Mouse (Mus musculus): ENCODE data around the gene Gm9573. TPM values are rescaled to one million over a fixed set of nuclear protein-coding genes. Genes with fewer than 3 reads are reported as not detected.
A peak's percentile ranks its signal among the peaks of the same experiment; 100 is the strongest.

The Gm9573 gene
- polyA plus RNA-seq, 1 experiment, result not detected

DNA sequence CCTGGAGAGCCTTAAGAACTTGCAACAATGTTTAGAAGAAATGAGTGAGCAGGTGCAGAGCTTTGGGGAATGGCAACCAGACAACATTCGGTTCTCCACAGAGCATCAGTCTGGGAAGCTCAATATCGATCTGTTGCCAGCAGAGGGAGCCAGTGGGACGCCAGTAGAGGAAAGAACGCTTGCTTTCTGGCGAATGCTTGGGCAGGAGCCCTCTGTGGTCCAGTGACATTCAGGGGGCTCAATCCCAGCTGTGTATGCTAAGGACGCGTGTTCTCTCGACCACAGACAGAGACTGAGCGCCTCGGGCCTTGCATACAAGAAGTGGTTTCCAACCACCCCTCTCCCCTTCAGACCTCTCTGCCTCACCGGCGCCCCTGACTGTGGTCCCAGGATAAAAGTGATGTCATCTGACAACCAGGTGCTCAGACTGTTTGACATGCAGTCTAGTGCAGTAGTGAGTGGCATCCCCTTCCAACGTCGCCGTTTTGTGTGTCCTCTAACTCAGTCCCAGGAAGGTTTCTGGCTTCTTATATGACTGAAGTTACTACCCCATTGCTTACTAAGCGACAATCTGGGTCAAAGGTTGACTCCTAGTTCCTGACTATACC is 42.0 kb downstream of the Gm9573 start:
- Histone ChIP-seq H3K79me3 (ENCODE audit: low read depth) (no peaks in the 10 kb centered on the region), H3K4me3 (ENCODE audit: insufficient read depth, poor library complexity, severe bottlenecking) (no peak overlapping the region), H3K79me2 (ENCODE audit: control insufficient read depth, insufficient read depth) (no peaks in the 10 kb centered on the region), H3K36me3 (ENCODE audit: control insufficient read depth, insufficient read depth) (no peaks in the 10 kb centered on the region), H3ac (ENCODE audit: control insufficient read depth, insufficient read length, low read depth) (no peak overlapping the region), H3K27me3 (ENCODE audit: control insufficient read depth, insufficient read depth, insufficient read length) (no peaks in the 10 kb centered on the region)
- TF ChIP-seq MAX (IDR thresholded peaks at IDR 0.05) (no peak), USF1 (IDR thresholded peaks at IDR 0.05; ENCODE audit: low read depth) (no peak), MYOG (IDR thresholded peaks at IDR 0.05; ENCODE audit: control insufficient read depth, extremely low read depth, insufficient read length) (no peak), CTCF (IDR thresholded peaks at IDR 0.05; ENCODE audit: control insufficient read depth, insufficient read depth, insufficient read length) (peak; percentile 5), MYOD1 (IDR thresholded peaks at IDR 0.05; ENCODE audit: control insufficient read depth, insufficient read length, low read depth) (peak; percentile 2), FOSL1 (IDR thresholded peaks at IDR 0.05; ENCODE audit: insufficient read depth, low read length, poor library complexity, severe bottlenecking) (no peak)

DNA sequence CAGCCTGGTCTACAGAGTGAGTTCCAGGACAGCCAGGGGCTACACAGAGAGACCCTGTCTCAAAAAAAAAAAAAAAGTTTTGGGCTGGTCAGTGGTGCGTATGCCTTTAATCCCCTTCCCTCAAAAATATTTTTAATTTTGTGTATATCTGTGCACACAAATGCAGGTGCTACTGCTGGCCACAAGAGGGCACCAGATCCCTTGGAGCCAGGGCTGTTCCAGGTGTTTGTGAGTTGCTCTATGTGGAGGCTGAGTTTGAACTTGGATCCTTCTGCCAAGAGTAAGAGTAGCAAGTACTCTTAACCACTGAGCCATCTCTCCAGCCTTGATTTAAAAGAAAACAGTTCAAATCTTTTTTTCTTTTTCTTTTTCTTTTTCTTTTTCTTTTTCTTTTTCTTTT is 43.5 kb downstream of the Gm9573 start:
- Histone ChIP-seq H3K4me3 (ENCODE audit: insufficient read depth, poor library complexity, severe bottlenecking) (no peak overlapping the region), H3K79me2 (ENCODE audit: control insufficient read depth, insufficient read depth) (no peaks in the 10 kb centered on the region), H3K27me3 (ENCODE audit: control insufficient read depth, insufficient read depth, insufficient read length) (no peaks in the 10 kb centered on the region), H3K36me3 (ENCODE audit: control insufficient read depth, insufficient read depth) (no peaks in the 10 kb centered on the region), H3ac (ENCODE audit: control insufficient read depth, insufficient read length, low read depth) (no peak overlapping the region), H3K79me3 (ENCODE audit: low read depth) (no peaks in the 10 kb centered on the region)
- no peak for TF ChIP-seq USF1 (IDR thresholded peaks at IDR 0.05; ENCODE audit: low read depth)
- TF ChIP-seq MAX (IDR thresholded peaks at IDR 0.05), result no peak
- no peak for TF ChIP-seq CEBPB (IDR thresholded peaks at IDR 0.05; ENCODE audit: low read depth)
- no peak for TF ChIP-seq MYOD1 (IDR thresholded peaks at IDR 0.05; ENCODE audit: control insufficient read depth, insufficient read length, low read depth)
- TF ChIP-seq MYOG (IDR thresholded peaks at IDR 0.05; ENCODE audit: control insufficient read depth, extremely low read depth, insufficient read length), result no peak
- no peak for TF ChIP-seq FOSL1 (IDR thresholded peaks at IDR 0.05; ENCODE audit: insufficient read depth, low read length, poor library complexity, severe bottlenecking)
- no peak for TF ChIP-seq CTCF (IDR thresholded peaks at IDR 0.05; ENCODE audit: control insufficient read depth, insufficient read depth, insufficient read length)

GRCm38 (mm10) chr17:35578211-35578610 is 48.2 kb downstream of the Gm9573 start:
- TF ChIP-seq MAX (IDR thresholded peaks at IDR 0.05) (peak; percentile 41), CEBPB (IDR thresholded peaks at IDR 0.05; ENCODE audit: low read depth) (no peak), CTCF (IDR thresholded peaks at IDR 0.05; ENCODE audit: control insufficient read depth, insufficient read depth, insufficient read length) (peak; percentile 94)
- Histone ChIP-seq H3K27me3 (ENCODE audit: control insufficient read depth, insufficient read depth, insufficient read length) (no peaks in the 10 kb centered on the region), H3K79me3 (ENCODE audit: low read depth) (no peaks in the 10 kb centered on the region), H3K36me3 (ENCODE audit: control insufficient read depth, insufficient read depth) (no peaks in the 10 kb centered on the region), H3ac (ENCODE audit: control insufficient read depth, insufficient read length, low read depth) (no peak overlapping the region), H3K4me3 (ENCODE audit: insufficient read depth, poor library complexity, severe bottlenecking) (no peak overlapping the region), H3K79me2 (ENCODE audit: control insufficient read depth, insufficient read depth) (no peaks in the 10 kb centered on the region)

- H3K79me2 ChIP-seq (ENCODE audit: control insufficient read depth, insufficient read depth), result no peaks in the 10 kb centered on the region
- no peak for TF ChIP-seq CTCF (IDR thresholded peaks at IDR 0.05; ENCODE audit: control insufficient read depth, insufficient read depth, insufficient read length)
- TF ChIP-seq USF1 (IDR thresholded peaks at IDR 0.05; ENCODE audit: low read depth), result no peak
- TF ChIP-seq FOSL1 (IDR thresholded peaks at IDR 0.05; ENCODE audit: insufficient read depth, low read length, poor library complexity, severe bottlenecking), result no peak
- no peak for TF ChIP-seq MYOG (IDR thresholded peaks at IDR 0.05; ENCODE audit: control insufficient read depth, extremely low read depth, insufficient read length)
- no peak for TF ChIP-seq MYOD1 (IDR thresholded peaks at IDR 0.05; ENCODE audit: control insufficient read depth, insufficient read length, low read depth)
- no peak for TF ChIP-seq CEBPB (IDR thresholded peaks at IDR 0.05; ENCODE audit: low read depth)
- no peak for TF ChIP-seq MAX (IDR thresholded peaks at IDR 0.05)
- peaks cover 6% of the 10 kb centered on the region for H3K27me3 ChIP-seq (ENCODE audit: control insufficient read depth, insufficient read depth, insufficient read length)
- H3K4me3 ChIP-seq (ENCODE audit: insufficient read depth, poor library complexity, severe bottlenecking), result no peak overlapping the region
- no peak overlapping the region for H3ac ChIP-seq (ENCODE audit: control insufficient read depth, insufficient read length, low read depth)
- H3K36me3 ChIP-seq (ENCODE audit: control insufficient read depth, insufficient read depth), result no peaks in the 10 kb centered on the region
- no peaks in the 10 kb centered on the region for H3K79me3 ChIP-seq (ENCODE audit: low read depth)
Measured at GRCm38 (mm10) chr17:35571477-35571876, 55.0 kb downstream of the Gm9573 start.

DNA sequence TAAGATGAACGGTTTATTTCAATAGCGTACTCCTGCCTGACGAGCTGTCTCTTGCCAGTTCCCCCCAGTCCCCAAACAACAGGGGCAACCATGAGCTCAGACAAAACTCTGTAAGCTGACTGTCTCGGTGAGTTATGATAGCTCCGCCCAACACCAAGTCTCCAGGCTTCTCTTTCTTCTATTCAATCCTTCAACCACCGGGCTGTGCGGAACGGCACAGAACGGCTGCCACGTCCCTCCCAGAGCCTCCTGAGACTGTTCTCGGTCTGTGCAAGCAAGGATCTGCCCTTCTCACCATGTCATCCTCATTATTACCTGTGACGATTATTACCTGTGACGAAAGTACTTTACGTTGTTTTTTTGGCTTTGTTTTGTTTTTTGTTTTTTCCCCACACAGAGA is 55.6 kb downstream of the Gm9573 start:
- no peak for TF ChIP-seq MAX (IDR thresholded peaks at IDR 0.05)
- TF ChIP-seq USF1 (IDR thresholded peaks at IDR 0.05; ENCODE audit: low read depth), result no peak
- no peak for TF ChIP-seq FOSL1 (IDR thresholded peaks at IDR 0.05; ENCODE audit: insufficient read depth, low read length, poor library complexity, severe bottlenecking)
- no peak for TF ChIP-seq CTCF (IDR thresholded peaks at IDR 0.05; ENCODE audit: control insufficient read depth, insufficient read depth, insufficient read length)
- TF ChIP-seq MYOD1 (IDR thresholded peaks at IDR 0.05; ENCODE audit: control insufficient read depth, insufficient read length, low read depth), result no peak
- TF ChIP-seq MYOG (IDR thresholded peaks at IDR 0.05; ENCODE audit: control insufficient read depth, extremely low read depth, insufficient read length), result no peak
- TF ChIP-seq CEBPB (IDR thresholded peaks at IDR 0.05; ENCODE audit: low read depth), result no peak
- H3K79me2 ChIP-seq (ENCODE audit: control insufficient read depth, insufficient read depth), result no peaks in the 10 kb centered on the region
- H3ac ChIP-seq (ENCODE audit: control insufficient read depth, insufficient read length, low read depth), result no peak overlapping the region
- peaks cover 6% of the 10 kb centered on the region for H3K27me3 ChIP-seq (ENCODE audit: control insufficient read depth, insufficient read depth, insufficient read length)
- H3K4me3 ChIP-seq (ENCODE audit: insufficient read depth, poor library complexity, severe bottlenecking), result no peak overlapping the region
- H3K36me3 ChIP-seq (ENCODE audit: control insufficient read depth, insufficient read depth), result no peaks in the 10 kb centered on the region
- no peaks in the 10 kb centered on the region for H3K79me3 ChIP-seq (ENCODE audit: low read depth)
